Comparison of ENCODE assay signal across 27 mouse cellular contexts in the genomic region with DNA sequence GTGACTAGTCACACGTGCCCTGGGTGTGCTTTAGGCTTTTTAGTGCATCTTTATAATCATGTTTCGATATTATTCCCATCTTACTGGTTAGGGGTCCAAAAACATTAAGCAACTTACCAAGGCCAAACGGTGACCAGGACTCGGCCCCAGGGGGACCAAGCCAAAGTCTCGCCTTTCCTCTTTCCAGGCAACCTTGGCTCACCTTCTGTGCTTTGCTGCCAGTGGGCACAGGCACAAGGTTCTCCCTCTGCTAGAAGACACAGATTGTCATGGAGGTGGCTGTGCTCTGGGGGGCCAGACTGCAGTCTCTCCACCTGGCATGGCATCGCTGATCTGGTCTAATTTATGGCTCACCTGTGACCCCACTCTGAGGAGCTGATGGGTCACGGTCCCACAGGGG. TPM values are rescaled to one million over a fixed set of nuclear protein-coding genes. Genes with fewer than 3 reads are reported as not detected.
"Had no signal": no experiment of that assay in that cellular context is flagged by ENCODE, and none has a peak within 500 bp of the region (broad histone marks: within the 10 kb centered on the region; RNA-seq: fewer than 3 reads in every experiment).

No protein-coding gene starts in this region.

- DNase-seq: kidney, postnatal 25 days; layer of hippocampus, adult 9-11 months; liver; lung, adult 18-20 months; lung, postnatal 10 days; lung, postnatal 36 days; retina, postnatal 1 day; right cerebral cortex, postnatal 25 days; spleen, adult 18-20 months; thymus, postnatal 25 days had no signal

- H3K27ac ChIP-seq: kidney, postnatal 0 days; layer of hippocampus, adult 2 months; limb, embryonic 10.5 days; limb, embryonic 13.5 days; liver, embryonic 12.5 days; liver, embryonic 15.5 days; lung, embryonic 15.5 days; midbrain, embryonic 10.5 days; midbrain, embryonic 13.5 days; neural tube, embryonic 13.5 days; stomach, embryonic 15.5 days had no signal

- H3K4me3 ChIP-seq: layer of hippocampus, adult 2 months; limb, embryonic 10.5 days; limb, embryonic 13.5 days; liver, embryonic 12.5 days; liver, embryonic 15.5 days; lung, embryonic 15.5 days; megakaryocyte, embryonic 14.5 days; midbrain, embryonic 10.5 days; midbrain, embryonic 13.5 days; myocyte; neural tube, embryonic 13.5 days; stomach, embryonic 15.5 days had no signal

- H3K27me3 ChIP-seq: limb, embryonic 13.5 days; liver, embryonic 15.5 days; lung, embryonic 15.5 days; midbrain, embryonic 13.5 days; neural tube, embryonic 13.5 days; stomach, embryonic 15.5 days had no signal

- H3K4me1 ChIP-seq: limb, embryonic 13.5 days; liver, embryonic 12.5 days; liver, embryonic 15.5 days; lung, embryonic 15.5 days; megakaryocyte, embryonic 14.5 days; midbrain, embryonic 13.5 days; neural tube, embryonic 13.5 days; stomach, embryonic 15.5 days had no signal

RNA-seq across cellular contexts. Expression of gene Bdkrb1, which starts 12.1 kb away (rescaled TPM):
- total RNA-seq: layer of hippocampus, adult 2 months; left cerebral cortex, adult 18-20 months; left cerebral cortex, postnatal 25 days; monocyte, adult 5-6 weeks; neutrophil, adult 5-6 weeks had no signal
- polyA plus RNA-seq: limb, embryonic 10.5 days; limb, embryonic 13.5 days; liver, embryonic 12.5 days; liver, embryonic 15.5 days; midbrain, embryonic 10.5 days; neural tube, embryonic 13.5 days had no signal

RNA-seq across cellular contexts. Expression of gene Bdkrb2, which starts 27.8 kb away (rescaled TPM):
- total RNA-seq: monocyte, adult 5-6 weeks; neutrophil, adult 5-6 weeks had no signal
- polyA plus RNA-seq: liver, embryonic 12.5 days had no signal
